Mouse (Mus musculus) left cerebral cortex, adult 9 months (tissue): ENCODE measurements around the gene Plb1.

Experiments
- DNase-seq, 2 experiments: peaks; one replicate each; pipeline ENCODE4 v3.0.0; 2022; ENCODE audit warnings: low spot score in 2 of 2

The Plb1 gene

DNA sequence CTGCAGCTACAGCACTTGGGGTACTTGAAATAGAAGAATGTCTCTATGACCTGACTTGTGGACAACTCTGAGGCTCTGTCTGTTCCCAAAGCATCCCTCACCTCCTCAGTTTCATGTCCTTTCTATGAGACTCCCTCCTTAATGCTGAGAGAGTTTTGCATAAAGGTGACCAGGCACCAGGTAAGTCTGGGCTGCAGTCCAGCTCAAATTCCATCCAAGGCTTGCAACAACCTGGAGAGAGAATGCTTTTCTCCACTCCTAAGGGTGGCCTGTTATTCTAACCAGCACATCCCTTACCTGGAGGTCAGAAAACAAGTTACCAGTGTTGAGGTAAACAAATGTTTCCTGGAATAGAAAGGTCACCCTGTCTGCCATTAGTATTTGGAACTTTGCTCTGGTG lies 159.8 kb downstream of the Plb1 start:
- DNase-seq: no peak

DNA sequence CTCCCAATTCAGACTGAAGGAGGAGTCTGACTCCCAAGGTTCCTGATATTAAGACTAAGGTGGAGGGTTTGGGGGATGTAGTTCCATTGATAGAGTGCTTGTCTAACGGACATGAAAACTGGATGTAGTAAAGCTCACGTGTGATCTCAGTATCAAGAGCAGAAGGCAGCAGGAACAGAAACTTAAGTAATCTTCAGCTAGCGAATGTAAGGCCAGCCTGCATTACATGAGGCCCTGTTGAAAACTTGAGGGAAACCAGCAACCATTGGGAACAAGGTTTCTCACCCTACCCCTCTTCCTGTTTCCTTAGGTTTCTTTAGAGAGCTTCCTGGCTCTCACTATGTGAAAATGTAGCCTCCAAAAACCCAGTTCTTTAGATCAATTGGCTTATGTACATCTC lies 162.1 kb downstream of the Plb1 start:
- DNase-seq: no peak

DNA sequence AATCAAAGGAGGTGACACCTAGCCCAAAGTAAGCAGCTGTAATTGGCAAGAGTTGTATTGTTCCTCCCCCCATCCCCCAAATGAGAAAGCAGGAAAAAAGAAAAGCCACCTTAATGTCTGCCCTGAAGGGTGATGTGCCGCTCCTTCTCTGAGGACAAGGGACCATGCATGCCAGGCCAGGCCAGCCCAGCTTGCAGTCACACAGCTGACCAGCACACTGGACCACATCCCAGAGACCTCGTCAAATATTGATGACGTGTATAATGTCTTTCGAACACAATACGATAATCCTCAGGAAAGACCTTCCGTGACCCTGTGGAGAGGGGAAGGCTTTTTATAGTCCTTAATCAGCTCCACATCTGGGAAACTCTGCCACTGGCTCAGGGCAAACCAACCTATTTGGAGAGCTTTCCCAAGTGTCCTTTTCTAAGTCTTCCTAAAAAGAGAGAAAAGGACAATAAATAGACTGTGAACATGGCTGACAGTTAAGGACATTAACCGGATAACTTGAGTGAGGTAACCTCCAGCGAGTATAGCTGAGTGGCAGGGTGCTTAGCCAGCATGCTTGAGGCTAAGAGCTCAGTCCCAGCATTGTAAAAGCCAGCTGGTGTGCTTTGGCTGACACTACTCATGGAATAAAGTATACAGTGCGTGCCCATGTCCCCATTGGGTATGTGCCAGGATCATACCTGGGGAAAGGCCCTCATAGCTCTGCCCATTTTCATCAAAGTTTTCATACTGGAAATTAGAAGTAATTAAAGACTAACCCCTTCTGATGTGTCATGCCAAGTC lies 162.8 kb downstream of the Plb1 start:
- no peak for DNase-seq

GRCm38 (mm10) chr5:32397719-32398118 lies 165.2 kb downstream of the Plb1 start:
- no peak for DNase-seq

DNA sequence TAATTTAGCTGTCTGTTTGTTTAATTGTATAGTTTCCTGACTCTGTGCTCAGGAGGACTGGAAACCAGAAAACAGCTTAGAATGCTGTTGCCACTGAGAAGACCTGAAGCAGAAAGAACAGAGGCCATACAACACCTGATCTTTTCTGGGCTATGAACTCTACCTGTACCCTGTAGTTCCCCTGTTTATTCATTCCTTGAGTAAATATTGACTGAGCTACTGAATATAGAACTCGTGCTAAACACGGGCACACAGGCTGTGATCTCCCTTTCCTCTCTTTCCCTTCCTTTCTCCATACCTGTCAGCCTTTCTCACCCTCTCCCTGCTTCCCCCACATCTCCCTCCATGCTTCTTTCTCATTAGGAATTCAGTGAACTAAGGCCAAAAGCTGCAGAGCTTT lies 168.4 kb downstream of the Plb1 start:
- no peak for DNase-seq

- DNase-seq: peak; percentile 8 to 32
Measured at GRCm38 (mm10) chr5:32403082-32403953, 170.8 kb downstream of the Plb1 start.

DNA sequence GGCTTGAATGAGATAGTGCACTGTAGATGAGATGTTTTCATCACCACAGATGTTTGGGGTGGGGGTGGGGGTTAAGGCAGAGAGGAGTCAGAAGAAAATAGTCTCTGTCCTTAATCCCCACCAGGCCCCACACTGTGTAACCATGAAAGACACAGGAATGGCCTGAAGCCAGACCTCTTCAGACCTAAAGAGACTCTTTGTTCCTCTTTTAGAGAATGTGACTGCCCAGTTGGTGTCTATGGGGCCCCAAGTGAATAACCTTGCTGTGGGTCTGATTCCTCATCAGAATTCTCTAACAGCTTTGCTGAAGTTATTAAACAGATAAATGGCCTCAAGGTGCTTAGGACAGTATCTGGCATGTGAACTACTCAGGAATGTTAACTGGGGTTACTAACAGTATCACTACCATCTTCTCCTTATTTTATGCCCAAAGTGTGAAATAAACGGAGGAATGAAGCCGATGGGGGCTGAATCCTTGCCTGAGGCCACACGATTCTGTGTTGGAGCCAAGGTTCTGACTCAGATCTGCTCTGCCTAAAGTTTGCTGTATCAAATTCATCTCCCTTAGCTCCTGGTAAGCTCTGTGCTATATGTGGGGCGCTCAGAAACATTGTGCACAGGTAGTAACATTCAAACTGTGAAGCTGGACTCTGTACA lies 172.8 kb downstream of the Plb1 start:
- DNase-seq: no peak

- no peak for DNase-seq
Measured at GRCm38 (mm10) chr5:32408771-32409170, 176.3 kb downstream of the Plb1 start.

DNA sequence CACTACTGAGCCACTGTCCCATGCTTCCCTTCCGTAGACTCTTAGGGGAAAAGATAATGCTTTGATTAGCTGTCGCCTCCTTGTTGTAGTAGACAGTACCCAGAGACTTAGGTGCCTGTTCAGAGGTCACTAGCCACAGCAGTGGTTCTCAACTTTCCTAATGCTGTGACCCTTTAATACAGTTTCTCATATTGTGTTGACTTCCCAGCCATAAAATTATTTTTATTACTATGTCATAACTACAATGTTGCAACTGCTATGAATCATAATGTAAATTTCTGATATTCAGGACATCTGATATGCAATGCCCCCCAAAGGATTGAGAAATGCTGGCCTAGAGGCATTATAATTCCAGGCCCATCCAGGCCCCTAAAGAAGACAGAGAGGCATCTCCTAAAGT lies 177.2 kb downstream of the Plb1 start:
- no peak for DNase-seq

- DNase-seq: no peak
Measured at GRCm38 (mm10) chr5:32410954-32411688, 178.6 kb downstream of the Plb1 start.

- no peak for DNase-seq
Measured at GRCm38 (mm10) chr5:32412186-32412950, 179.9 kb downstream of the Plb1 start.

- no peak for DNase-seq
Measured at GRCm38 (mm10) chr5:32413083-32413482, 180.6 kb downstream of the Plb1 start.

DNA sequence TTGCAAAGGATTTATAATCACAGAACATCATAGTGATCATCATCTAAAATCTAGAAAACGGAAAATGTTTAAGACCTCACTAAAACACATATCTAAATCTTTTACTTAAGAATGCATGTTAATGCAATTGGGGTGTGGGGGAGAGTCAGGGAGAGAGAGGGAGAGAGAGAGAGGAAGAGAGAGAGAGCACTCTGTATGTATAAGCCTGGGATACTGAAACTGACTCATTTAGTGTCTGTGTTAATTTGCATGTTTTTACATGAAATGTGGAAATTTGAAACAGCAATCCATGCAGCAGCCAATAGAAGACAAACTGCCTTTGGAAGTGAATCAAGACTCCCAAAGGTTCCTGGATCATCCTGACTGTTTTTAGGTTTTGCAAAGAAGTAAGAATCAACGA lies 181.1 kb downstream of the Plb1 start:
- DNase-seq: no peak

DNA sequence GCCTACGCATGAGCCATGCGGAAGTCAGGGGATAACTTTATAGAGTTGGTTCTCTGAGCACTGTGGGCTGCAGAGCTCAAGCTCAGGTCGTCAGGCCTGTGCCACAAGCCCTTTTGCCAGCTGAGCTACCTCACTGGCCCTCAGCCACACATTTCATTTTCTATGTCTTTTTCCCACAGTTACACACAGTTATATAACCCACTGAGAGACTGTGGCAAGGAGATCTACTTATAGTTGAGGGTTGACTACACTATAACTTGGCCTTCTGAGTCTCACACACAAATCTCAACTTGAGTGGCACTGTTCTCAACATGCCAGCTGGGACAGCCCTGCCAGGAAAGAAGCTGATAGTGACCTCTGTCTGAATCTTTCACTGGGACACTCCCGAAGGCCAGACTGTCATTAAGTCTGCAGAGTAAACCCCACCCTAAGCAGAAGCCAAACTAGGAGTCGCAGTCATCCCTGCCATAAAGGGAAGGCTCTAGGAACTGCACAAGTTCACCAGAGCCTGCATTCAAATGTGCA lies 182.0 kb downstream of the Plb1 start:
- no peak for DNase-seq

DNA sequence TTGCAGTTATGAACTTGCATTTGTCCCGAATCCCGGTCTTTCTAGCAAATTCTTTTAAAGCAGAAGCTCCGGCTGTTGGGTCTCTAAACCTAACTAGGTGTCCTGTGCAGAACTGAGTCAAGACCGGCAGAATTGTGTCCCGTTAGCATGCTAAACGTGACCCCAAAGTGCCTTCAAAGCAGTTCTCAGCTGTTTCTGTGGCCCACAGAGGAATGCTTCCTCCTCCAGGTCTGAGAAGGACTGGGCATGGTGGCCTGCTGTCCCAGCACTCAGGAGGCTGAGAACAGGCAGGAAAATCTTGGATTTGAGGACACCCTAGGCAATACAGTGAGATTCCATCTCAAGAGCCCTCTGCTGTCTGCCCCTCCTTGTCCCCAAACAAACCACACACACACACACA lies 183.0 kb downstream of the Plb1 start:
- no peak for DNase-seq
